Mouse (Mus musculus): ENCODE data around the gene Mrgprg.

DNA sequence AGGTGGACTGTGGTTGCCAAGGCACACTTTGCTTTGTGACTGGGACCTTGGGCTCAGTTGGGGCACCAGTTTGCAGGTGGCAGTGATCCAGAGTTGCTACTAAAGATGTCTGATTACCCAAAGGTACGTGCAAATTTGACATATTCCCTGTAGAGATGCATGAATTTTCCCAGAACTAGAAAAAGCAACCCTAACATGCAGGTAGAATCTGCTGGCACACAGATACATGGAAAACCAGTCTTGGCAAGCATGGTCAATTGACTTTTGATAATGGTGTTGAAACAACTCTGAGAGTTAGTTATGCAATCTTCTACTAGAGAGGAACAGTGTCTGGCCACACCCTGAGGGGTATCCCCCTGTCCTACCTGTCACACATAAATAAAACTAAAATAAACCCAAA lies 15.4 kb downstream of the Mrgprg start:
- TF ChIP-seq CTCF (IDR thresholded peaks at IDR 0.05; ENCODE audit: low read depth, low read length) (no peak), POLR2A (IDR thresholded peaks at IDR 0.05; ENCODE audit: insufficient read depth, low read length) (no peak)
